Mouse (Mus musculus) kidney, postnatal 0 days (tissue): ENCODE results near the gene Bicd2. TPM values are rescaled to one million over a fixed set of nuclear protein-coding genes. Genes with fewer than 3 reads are reported as not detected.
"Not testable (repeated sequence)": the region's sequence is repeated elsewhere in the genome, so short reads cannot be mapped to it uniquely, and the experiment has no call there.

Experiments used
- ATAC-seq: fragments of 200-750 bp; cut with Nextera tagmentation; replicated peaks from 2 replicates; pipeline ENCODE4 v1.8.0; 2017; ENCODE audit warnings: low read depth, moderate number of reproducible peaks, moderate TSS enrichment, moderate library complexity; ENCODE audit not compliant: low FRiP score
- DNase-seq: peaks from one replicate; pipeline ENCODE4 v3.0.0-alpha.2; 2016; ENCODE audit warnings: low spot score
- H3K27ac ChIP-seq: fragments of 300-500 bp; sonication (generic); 2 replicates; pipeline ENCODE4 v1.5.1; 2014; ENCODE audit warnings: mild to moderate bottlenecking
- H3K27me3 ChIP-seq: fragments of 300-500 bp; sonication (generic); 2 replicates; pipeline ENCODE4 v1.6.1; 2014; ENCODE audit warnings: low read length, mixed read lengths; ENCODE audit not compliant: insufficient read depth
- H3K36me3 ChIP-seq: fragments of 300-500 bp; sonication (generic); 2 replicates; pipeline ENCODE4 v1.6.1; 2014; ENCODE audit warnings: low read length, mixed read lengths; ENCODE audit not compliant: insufficient read depth
- H3K4me1 ChIP-seq: fragments of 300-500 bp; sonication (generic); replicated peaks from 2 replicates; pipeline ENCODE4 v1.6.1; 2014; ENCODE audit warnings: antibody characterized with exemption, low read length, mixed read lengths; ENCODE audit not compliant: insufficient read depth
- H3K4me2 ChIP-seq: fragments of 300-500 bp; sonication (generic); 2 replicates; pipeline ENCODE4 v1.6.1; 2014; ENCODE audit warnings: mild to moderate bottlenecking, low read length, moderate library complexity, mixed read lengths
- H3K4me3 ChIP-seq: fragments of 300-500 bp; sonication (generic); replicated peaks from 2 replicates; pipeline ENCODE4 v1.5.1; 2014; ENCODE audit warnings: low read depth, low read length
- H3K9ac ChIP-seq: fragments of 300-500 bp; sonication (generic); 2 replicates; pipeline ENCODE4 v1.6.1; 2014; ENCODE audit warnings: low read depth, low read length
- H3K9me3 ChIP-seq: fragments of 300-500 bp; sonication (generic); replicated peaks from 2 replicates; pipeline ENCODE4 v1.6.1; 2016; ENCODE audit warnings: low read length, inconsistent platforms, mixed read lengths
- CTCF ChIP-seq: IDR thresholded peaks from 2 replicates; pipeline ENCODE4 v1.5.1; 2016; ENCODE audit warnings: antibody characterized with exemption, low read depth, mild to moderate bottlenecking, moderate library complexity
- WGBS: fragments of 180-500 bp; shearing (Covaris S2); extraction: QIAGEN DNeasy Blood & Tissue Kit; methylation state at CpG from one replicate; pipeline ENCODE4 v1.1.7; 2014; 5-methylcytosine and 5-hydroxymethylcytosine counted together
- polyA plus RNA-seq: library from polyadenylated mRNA; unstranded; fragments of >200 nt; fragmentation: Nextera tagmentation; extraction: Ambion mirVana; gene quantifications from 2 replicates; pipeline ENCODE4 v1.2.1, GENCODE M21; 2015

The Bicd2 gene
- polyA plus RNA-seq, 1 experiment from 2014 or later = 23.4 TPM

DNA sequence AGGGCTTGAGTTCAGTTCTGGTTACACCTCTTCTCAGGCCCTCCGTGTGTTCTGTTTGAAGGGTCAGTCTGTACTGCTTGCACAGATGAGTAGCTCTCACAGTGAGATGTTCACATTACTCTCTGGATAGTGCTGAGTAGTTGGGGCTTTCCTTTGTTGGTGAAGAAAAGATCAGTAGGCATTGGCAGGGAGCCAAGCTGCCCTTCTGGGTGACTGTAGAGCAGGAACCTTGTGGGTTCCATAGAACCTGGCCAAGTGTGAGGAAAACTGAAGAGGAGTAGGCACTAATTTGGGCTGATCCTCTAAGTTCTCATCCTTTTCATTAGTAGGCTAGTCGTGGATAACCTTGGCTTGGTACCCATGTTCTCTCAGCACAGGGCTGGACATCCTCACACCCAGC is 21.4 kb downstream of the Bicd2 start:
- H3K4me2 ChIP-seq = no peak overlapping the region
- H3K27ac ChIP-seq = no peak overlapping the region
- DNase-seq = no peak
- 78% methylated on average over 2 of the region's 2 CpGs for WGBS
- no peak overlapping the region for H3K9ac ChIP-seq
- no peaks in the 10 kb centered on the region for H3K27me3 ChIP-seq
- no peak for ATAC-seq
- H3K36me3 ChIP-seq = no peaks in the 10 kb centered on the region
- H3K9me3 ChIP-seq = no peaks in the 10 kb centered on the region
- no peak overlapping the region for H3K4me3 ChIP-seq
- TF ChIP-seq CTCF = no peak
- peaks cover 17% of the 10 kb centered on the region for H3K4me1 ChIP-seq

DNA sequence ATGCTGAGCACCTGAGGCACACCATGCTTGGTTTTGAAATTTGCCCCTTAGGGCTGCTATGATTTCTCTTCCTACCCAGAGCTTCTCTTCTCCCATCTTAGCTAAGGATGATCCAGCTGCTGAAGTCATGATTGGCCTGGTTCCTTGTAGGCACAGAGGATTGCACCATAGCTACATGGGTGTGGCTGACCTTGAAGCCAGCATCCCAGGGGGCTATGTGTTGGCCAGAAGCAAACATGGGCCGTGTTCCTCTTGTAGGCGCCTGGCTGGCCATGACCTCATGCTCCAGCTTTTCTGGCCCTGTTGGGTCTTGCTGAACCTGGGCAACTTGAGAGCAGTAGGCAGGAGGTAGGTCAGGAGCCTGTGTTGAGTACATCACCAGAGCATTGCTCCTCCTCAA is 23.3 kb downstream of the Bicd2 start:
- 77% methylated on average over 2 of the region's 2 CpGs for WGBS

GRCm38 (mm10) chr13:49367657-49368440 is 26.5 kb downstream of the Bicd2 start:
- no peaks in the 10 kb centered on the region; the same call in 1 of the 2 replicates for H3K36me3 ChIP-seq
- 0 out of 2 replicates have a peak, but pooled peaks have one; percentile 22 for TF ChIP-seq CTCF
- H3K9ac ChIP-seq = no peak overlapping the region
- H3K27me3 ChIP-seq = no peaks in the 10 kb centered on the region
- DNase-seq = no peak
- no peak overlapping the region for H3K4me2 ChIP-seq
- peaks cover 14% of the 10 kb centered on the region for H3K4me1 ChIP-seq
- H3K9me3 ChIP-seq = no peaks in the 10 kb centered on the region
- 73% methylated on average over 4 of the region's 4 CpGs for WGBS
- H3K27ac ChIP-seq = 0 out of 2 replicates have a peak overlapping the region, but pooled peaks have one; percentile 13
- no peak overlapping the region for H3K4me3 ChIP-seq
- ATAC-seq = no peak

More for the DNA sequence above, 23.3 kb downstream of the Bicd2 start:
- no peak overlapping the region for H3K9ac ChIP-seq
- H3K4me1 ChIP-seq = peaks cover 17% of the 10 kb centered on the region
- H3K4me2 ChIP-seq = no peak overlapping the region
- DNase-seq = no peak
- H3K27ac ChIP-seq = no peak overlapping the region
- TF ChIP-seq CTCF = no peak
- H3K9me3 ChIP-seq = no peaks in the 10 kb centered on the region
- no peak for ATAC-seq
- no peaks in the 10 kb centered on the region for H3K27me3 ChIP-seq
- no peak overlapping the region for H3K4me3 ChIP-seq
- H3K36me3 ChIP-seq = no peaks in the 10 kb centered on the region

DNA sequence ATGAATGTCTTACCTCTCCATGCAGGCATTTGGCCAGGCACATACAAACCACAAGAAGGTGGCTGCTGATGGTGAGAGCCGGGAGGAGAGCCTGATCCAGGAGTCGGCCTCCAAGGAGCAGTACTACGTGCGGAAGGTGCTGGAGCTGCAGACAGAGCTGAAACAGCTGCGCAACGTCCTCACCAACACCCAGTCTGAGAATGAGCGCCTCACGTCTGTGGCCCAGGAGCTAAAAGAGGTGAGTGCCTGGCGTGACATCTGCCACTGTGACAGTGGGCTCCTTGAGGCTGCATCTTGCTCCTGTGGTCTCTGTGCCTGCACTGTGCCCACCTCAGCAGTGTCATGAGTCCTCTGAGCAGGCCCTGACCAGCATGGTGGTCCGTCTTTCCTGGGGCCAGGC is 28.0 kb downstream of the Bicd2 start:
- no peak for DNase-seq
- H3K27ac ChIP-seq = no peak overlapping the region

DNA sequence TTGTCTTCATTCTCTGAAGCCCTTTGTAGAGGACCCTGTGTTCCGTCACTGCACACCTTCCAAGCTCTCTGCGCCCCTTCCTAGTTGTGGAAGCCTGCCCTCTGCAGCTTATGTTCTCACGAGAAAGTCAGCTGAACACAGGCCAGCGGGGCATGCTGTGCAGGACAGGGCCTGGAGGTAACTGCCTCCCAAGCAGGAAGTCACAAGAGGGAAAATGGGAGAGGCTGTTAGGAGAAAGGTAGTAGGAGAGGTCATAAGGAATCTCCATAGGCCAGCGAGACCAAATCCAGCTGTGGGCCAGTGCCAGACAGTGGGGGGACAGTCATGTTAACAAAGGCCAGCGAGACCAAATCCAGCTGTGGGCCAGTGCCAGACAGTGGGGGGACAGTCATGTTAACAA is 28.8 kb downstream of the Bicd2 start:
- not testable (repeated sequence) for H3K9ac ChIP-seq, ATAC-seq, H3K36me3 ChIP-seq, H3K9me3 ChIP-seq, H3K4me2 ChIP-seq, H3K4me3 ChIP-seq, DNase-seq, H3K27me3 ChIP-seq
- H3K4me1 ChIP-seq = peaks cover 17% of the 10 kb centered on the region; the same call in 1 of the 2 replicates
- WGBS = 65% methylated on average over 6 of the region's 6 CpGs
- H3K27ac ChIP-seq = peak overlapping the region; percentile 87; the same call in 1 of the 2 replicates

More for the DNA sequence above, 28.0 kb downstream of the Bicd2 start:
- Histone ChIP-seq H3K4me2 (no peak overlapping the region), H3K9me3 (no peaks in the 10 kb centered on the region), H3K36me3 (peaks cover 4% of the 10 kb centered on the region; the same call in 1 of the 2 replicates), H3K4me3 (no peak overlapping the region), H3K9ac (no peak overlapping the region), H3K27me3 (no peaks in the 10 kb centered on the region), H3K4me1 (peaks cover 15% of the 10 kb centered on the region; the same call in 1 of the 2 replicates)
- no peak for TF ChIP-seq CTCF
- WGBS = 88% methylated on average over 10 of the region's 10 CpGs
- no peak for ATAC-seq

GRCm38 (mm10) chr13:49370916-49371315 is 29.5 kb downstream of the Bicd2 start:
- WGBS = 27% methylated on average over 5 of the region's 5 CpGs
- not testable (repeated sequence) for H3K9ac ChIP-seq

More at GRCm38 (mm10) chr13:49370916-49371315, 29.5 kb downstream of the Bicd2 start:
- DNase-seq = peak; percentile 61
- H3K4me2 ChIP-seq, H3K4me3 ChIP-seq, H3K9me3 ChIP-seq, H3K27me3 ChIP-seq, ATAC-seq: not testable (repeated sequence)
- peak overlapping the region; percentile 87 for H3K27ac ChIP-seq
- H3K36me3 ChIP-seq = peaks cover 10% of the 10 kb centered on the region; the same call in 1 of the 2 replicates
- H3K4me1 ChIP-seq = peaks cover 17% of the 10 kb centered on the region; the same call in 1 of the 2 replicates
